Mouse (Mus musculus): ENCODE data around the gene Rab13.
"Not testable (repeated sequence)": the region's sequence is repeated elsewhere in the genome, so short reads cannot be mapped to it uniquely, and the experiment has no call there.

Gene Rab13

DNA sequence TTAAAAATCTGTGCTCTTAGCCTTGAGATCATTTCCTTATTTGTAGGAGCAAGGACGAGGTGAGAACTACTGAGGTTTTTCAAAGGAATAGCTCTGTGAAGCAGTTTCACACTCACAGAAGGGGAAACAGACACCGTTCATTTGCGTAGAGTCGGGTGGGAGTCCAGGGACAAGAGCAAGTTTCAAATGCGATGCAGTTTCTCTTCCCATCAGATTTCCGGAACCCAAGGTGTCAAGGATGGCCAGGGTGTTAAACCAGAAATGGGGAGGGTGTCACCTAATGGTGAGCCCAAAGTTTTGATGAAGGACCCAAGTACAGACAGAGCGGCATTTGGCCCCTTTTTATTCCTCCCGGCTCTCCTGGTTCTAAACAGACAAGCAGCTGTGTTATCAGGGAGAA lies 17.6 kb downstream of the Rab13 start:
- DNase-seq (ENCODE audit: low read depth), result no peak

DNA sequence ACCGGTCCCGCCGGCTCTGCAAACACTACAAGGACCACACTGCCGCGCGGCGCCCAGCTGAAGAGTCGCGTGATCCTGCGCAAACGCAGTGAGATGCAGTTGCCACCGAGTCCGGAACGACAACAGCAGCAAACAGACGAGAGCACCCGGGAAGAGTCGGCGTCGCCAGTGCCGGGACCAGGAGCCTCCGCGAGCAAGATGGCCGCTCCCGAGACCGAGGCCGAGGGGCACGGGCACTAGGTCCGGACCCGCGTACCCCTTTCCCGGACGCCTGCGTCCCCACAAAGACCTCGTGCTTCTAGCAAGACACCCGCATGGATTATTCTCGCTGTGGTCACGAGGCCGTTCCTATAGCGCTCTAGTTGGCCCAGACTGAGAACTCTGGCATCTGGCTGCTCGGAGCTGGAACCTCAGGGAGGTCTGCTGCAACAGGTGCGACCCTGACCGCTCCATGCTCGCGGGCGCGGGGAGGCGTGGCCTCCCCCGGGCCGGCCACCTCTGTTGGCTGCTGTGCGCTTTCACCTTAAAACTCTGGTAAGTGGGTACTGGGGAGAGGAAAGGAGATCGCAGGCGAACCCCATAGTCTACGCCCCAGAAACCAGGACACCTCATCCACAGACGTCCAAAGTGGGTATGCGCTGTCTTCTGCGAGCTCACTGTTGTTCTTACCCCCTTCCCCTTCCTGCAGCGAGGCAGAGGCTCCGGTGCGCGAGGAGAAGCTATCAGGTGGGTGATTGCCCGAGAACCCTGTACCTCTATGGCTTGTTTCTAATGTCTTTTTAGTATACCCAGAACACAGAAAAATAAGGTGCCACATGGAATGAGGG lies 18.2 kb downstream of the Rab13 start, which contains the start of gene Jtb:
Jtb (plus strand) TSS at position 91 of the 827 bp plus-strand sequence.
- DNase-seq (ENCODE audit: low read depth), result peak; percentile 87

DNA sequence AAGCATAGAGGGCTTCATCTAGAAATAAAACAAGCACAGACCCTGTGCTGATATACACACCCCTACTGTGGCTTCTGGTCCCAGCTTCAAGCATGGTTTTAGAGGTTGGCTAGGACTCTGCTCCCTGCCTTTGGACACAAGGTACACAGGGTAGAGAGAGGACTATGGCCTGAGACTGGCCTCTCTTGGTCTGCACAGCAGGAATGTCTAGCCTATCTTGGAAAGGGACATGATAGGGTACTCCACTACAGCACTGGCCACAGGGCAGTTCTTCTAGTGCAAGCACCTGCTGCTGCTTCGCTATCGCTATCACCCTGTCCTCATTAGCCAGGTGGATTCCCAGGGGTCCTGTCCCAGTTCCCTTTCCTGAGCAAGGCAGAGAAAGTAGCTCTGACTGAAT lies 27.8 kb downstream of the Rab13 start:
- no peak for DNase-seq (ENCODE audit: low read depth)

DNA sequence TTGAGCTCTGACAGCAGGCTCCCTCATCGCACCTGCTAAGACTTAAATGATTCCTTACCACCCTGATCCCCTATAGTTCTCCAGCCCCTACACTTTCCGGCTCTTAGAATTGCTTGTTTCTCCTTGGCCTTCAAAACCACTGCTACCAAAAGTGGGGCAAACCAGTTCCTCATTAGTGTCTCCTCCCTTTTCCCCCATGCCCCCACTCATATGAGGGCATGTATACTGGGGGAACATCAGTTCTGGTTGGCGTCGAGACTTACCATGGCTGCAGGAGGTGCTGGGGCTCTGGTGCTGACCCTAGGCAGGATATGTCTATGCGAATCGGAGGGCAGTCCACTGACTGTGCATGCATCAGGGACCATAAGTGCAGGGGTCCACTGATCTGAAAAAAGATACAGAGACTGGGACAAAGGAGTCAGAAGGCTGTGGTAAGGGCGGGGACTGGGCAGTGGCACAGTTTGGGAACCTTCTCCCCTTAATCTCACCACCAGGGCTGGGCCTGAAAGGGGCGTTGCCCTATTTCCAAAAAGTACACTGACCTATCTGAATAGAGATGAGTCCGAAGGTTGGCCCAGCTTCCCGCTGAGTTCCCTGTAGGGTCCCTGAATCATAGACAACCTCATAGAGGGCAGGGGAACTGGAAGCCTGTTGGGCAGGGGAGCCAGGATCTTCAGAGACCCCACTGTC lies 28.3 kb downstream of the Rab13 start:
- no peak for DNase-seq (ENCODE audit: low read depth)

DNA sequence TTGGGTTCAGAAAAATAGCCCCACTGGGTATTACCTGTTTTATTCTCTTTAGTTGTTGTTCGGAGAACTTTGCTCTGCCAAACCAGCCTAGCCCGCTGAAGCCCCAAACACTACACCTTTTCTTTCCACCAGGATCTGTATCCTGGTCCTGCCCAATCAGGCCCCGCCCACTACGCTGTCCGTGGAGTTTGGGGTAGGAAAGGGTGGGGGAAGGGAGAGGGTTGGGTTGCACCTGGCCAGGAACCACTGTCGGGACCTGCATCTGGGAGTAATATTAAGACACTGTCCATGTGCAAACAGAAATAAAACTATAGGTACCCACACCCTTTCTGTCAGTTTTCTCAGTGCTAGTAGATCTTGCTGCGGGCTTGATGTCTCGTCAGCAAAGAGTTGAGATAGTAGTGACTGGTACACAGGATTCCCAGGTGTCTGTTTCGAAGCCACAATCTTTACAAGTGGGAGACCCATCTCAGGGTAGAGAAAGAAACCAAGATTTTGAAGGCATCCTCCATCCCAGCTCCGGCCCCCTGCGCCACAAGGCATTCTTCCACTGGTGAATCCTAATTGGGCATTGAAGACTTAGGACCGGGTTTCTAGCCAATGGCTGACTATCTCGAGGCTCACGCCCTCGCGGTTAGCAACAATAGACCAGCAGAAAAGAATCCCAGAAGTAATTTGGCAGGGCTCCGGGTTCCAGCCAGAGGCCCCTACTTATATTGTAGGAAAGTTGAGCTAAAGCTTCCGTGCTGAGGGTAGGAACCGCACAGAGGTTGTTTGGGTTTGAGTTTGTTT lies 29.7 kb downstream of the Rab13 start, which contains the start of gene Creb3l4:
Creb3l4 (minus strand) TSS at position 529 of the 792 bp plus-strand sequence.
- no peak for DNase-seq (ENCODE audit: low read depth)

DNA sequence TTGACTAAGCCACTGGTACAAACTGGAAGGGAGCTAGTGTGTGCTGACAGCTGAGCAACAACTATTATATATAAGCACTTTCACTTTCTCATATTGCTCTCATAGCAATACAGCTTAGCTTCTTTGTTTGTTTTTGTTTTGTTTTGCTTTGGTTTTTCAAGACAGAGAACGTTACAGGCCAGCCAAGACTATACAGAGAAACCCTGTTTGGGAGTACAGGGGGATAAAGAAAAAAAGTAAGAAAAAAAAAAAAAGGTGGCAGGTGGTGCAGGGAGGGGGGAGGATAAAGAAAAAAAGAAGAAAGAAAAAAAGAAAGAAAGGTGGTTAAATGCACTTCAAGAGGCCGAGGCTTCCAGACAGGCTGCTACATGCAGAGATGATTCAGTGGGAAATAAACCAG lies 31.9 kb downstream of the Rab13 start:
- DNase-seq (ENCODE audit: low read depth), result no peak

DNA sequence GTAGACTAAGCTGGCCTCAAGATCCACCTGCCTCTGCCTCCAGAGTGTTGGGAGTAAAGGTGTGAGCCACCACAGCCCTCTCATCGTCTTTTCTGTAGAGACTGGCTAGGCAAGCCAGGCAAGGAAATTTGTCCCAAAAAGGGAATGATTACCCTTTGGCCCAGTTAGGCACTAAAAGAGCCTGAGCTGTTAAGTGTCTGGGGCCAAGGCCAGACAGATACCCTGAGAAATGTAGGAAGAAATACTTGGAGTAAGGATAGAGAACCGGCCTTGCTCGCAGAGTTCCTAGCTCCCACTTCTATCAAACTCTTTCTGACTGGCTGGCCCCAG lies 34.1 kb downstream of the Rab13 start:
- DNase-seq (ENCODE audit: low read depth), result no peak

DNA sequence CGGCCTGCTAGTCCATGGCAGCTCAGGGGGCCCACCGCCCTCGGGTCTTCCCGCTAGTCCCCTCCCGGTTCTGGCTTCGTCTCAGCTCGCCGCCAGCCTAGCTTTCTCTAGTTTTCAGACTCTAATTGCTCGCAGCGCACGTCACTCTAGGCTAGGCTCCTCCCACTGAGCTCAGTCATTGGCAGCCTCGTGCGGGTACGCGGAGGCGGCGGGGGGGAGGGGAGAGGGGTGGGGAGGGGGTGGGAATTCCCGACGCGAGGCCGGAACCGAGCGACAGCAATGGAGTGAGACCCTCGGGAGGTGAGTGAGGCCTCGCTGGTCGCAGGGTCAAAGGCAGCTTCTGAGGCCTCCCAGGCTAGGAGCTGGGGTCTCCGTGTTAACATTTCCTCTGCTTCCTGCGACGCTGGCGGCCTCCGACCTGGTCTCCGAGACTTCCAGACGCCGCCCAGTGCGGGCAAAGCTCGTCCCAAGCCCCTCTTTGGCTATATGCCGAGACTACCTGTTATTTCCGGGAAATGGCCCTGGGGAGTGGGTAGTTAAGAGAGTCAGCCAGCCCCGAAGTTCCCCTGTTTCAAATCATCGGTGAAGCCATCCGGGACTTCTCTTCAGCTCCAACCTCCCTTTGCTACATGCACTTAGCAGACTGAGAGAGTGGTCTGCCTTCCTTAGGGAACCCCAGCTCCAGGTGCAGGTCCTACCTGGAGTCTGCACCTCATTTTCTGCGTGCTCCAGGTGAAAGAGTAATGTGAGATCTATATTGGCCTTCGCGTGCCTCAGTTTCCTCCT lies 34.7 kb downstream of the Rab13 start, which contains the start of gene Slc39a1:
Slc39a1 (plus strand) TSS at position 213 of the 786 bp plus-strand sequence.
- DNase-seq (ENCODE audit: low read depth), result peak; percentile 90

DNA sequence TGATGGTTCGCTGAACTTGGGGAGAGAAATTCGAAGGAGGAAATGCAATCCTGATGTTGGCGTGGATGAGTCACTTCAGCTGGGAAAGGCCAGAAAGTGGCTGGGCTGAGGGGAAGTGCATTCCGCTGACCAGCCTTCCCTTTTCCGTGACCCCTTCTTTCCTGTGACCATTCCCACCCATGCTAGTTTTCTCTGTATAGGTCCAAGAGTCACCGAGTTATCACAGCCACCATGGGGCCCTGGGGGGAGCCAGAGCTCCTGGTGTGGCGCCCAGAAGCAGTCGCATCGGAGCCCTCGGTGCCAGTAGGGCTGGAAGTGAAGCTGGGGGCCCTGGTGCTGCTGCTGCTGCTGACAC lies 35.2 kb downstream of the Rab13 start:
- DNase-seq (ENCODE audit: low read depth), result peak; percentile 51

DNA sequence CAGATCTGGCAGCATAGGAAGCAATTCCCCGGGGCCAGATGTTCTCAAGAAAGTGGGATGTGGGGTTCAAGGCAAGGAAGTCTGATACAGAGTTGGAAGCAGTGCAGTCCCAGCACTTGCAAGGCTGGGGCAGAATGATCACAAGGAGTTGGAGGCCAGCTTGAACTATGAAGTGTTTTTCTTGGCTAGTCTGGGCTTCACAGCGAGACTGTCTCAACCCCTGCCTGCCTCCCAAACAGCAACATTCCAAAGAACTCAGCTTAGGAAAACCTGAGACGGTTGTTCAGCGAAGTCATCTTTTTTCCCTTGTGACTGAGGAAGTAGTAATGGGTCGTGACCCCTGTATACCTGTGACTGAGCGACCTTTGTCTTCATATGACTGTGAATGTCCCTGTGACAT lies 37.3 kb downstream of the Rab13 start:
- DNase-seq (ENCODE audit: low read depth), result peak; percentile 54

DNA sequence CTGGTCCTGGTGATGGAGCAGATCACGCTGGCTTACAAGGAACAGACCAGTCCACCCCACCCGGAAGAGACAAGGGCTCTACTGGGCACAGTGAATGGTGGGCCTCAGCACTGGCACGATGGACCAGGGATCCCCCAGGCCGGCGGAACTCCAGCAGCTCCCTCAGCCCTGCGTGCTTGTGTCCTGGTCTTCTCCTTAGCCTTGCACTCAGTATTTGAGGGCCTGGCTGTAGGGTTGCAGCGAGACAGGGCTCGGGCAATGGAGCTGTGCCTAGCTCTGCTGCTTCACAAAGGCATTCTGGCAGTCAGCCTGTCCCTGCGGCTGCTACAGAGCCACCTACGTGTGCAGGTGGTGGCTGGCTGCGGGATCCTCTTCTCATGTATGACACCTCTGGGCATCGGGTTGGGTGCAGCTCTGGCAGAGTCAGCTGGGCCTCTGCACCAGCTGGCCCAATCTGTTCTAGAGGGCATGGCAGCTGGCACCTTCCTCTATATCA lies 38.3 kb downstream of the Rab13 start:
- not testable (repeated sequence) for DNase-seq (ENCODE audit: low read depth)

DNA sequence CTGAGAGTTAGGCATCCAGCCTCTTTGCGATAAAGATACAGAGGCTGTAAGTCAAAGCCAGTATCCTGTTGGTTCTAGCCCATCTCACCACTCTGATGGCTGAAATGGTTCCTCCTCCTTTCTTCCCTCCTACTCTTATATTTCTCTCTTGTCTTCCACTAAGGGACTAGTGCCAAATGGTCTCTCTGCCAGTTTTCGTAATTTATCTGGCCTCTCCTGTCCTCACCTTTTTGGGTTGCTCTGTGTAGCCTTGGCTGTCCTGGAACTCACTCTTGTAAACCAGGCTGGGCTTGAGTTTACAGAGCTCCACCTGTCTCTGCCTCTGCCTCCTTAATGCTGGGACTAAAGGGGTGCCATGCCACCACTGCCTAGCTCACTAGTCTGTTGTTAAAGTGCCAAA lies 39.2 kb downstream of the Rab13 start:
- not testable (repeated sequence) for DNase-seq (ENCODE audit: low read depth)

DNA sequence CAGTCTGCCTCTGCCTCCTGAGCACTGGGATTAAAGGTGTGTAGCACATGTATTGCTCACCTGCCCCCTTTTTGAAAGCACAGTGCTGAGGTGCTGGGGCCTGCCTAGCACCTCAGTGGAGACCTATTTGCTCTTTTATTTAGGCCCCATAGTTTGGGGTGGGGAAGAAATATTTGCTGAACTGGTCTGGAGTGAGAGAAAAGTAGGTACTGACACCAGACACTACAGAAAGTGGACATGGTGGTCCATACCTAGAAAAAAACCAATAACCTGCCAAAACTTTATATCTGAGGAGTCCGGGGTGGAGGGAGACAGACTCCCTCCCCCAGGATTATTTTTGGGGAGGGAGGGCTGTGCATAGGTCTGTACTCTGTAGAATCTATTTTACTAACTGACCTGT lies 39.7 kb downstream of the Rab13 start:
- not testable (repeated sequence) for DNase-seq (ENCODE audit: low read depth)

DNA sequence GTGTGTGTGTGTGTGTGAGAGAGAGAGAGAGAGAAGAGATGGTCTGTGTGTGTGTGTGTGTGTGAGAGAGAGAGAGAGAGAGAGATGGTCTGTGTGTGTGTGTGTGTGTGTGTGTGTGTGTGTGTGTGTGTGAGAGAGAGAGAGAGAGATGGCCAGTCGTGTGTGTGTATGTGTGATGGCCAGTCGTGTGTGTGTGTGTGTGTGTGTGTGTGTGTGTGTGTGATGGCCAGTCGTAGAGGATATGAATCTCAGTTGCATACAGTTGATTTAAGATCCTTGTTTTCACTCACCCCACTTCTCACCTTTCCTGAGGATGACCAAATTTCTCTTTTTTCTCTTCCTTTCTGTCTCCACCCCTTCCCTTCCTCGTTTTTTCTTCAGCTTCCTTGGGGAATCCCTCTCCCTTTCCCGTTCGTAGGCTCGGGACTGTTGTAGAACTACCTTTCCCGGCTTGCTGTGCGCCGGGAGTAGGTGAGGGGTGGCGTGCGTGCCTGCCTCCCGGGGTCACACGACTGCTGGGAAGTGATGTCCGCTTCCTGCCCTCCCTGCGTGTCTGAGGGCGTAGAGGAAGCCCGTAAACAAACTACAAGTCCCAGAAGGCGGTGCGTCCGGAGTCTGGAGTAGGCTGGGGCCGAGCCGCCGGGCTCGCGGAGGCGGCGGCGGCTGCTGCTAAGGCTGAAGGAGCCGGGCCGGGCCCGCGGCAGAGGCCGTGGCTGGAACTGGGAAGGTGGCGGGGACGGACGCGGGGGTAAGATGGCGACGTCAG lies 40.3 kb downstream of the Rab13 start, which contains the start of gene Crtc2:
Crtc2 (plus strand) TSS at position 511 of the 766 bp plus-strand sequence.
- DNase-seq (ENCODE audit: low read depth), result peak; percentile 94

DNA sequence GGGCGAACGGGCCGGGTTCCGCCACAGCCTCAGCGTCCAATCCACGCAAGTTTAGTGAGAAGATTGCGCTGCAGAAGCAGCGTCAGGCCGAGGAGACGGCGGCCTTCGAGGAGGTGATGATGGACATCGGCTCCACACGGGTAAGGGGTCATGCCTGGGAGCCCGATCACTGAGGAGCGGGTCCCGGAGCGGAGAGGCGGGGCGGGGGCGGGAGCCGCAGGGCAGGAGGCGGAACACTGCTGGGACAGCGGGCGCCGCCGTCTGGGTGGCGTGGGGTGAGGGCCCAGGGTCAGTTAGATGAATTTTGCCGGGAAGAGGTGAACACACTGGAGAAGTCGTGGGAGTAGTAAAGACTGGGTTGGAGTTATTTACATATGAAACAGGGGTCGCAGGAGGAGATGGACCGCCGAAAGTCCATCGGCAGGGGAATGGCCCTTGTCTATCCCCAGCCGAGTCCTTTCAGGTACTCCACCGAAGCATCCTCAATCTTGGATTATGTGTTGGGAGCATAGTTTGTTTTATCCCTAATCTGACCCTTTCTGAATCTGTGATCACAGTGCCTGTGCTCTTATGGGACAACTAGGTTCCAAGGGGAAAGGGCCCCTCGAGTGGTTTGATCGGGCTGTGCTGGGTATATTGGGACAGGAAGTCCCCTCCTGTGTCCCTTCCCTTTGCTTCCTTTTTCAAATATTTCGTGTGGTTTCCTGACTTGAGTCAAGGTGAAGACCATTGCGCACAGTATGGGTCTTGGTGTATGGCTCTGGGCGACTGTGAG lies 41.1 kb downstream of the Rab13 start:
- no peak for DNase-seq (ENCODE audit: low read depth)

DNA sequence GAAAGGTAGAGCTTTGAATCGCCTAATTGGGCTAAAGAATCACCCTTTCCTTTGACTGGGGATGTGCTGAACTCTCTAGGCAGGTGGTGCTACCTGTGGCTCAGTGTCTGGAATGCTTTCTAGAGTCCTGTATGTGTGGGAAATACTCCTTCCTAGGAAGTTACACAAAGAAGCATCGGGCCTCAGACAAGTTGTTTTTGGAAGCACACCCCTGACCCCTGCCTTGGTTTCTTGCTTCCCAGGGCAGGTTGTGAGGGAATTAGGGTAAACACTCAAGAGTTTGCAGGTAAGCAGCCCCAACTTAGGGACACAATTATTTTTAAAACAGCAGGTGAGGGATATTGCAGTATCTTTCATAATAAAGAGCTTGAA lies 41.7 kb downstream of the Rab13 start:
- no peak for DNase-seq (ENCODE audit: low read depth)

DNA sequence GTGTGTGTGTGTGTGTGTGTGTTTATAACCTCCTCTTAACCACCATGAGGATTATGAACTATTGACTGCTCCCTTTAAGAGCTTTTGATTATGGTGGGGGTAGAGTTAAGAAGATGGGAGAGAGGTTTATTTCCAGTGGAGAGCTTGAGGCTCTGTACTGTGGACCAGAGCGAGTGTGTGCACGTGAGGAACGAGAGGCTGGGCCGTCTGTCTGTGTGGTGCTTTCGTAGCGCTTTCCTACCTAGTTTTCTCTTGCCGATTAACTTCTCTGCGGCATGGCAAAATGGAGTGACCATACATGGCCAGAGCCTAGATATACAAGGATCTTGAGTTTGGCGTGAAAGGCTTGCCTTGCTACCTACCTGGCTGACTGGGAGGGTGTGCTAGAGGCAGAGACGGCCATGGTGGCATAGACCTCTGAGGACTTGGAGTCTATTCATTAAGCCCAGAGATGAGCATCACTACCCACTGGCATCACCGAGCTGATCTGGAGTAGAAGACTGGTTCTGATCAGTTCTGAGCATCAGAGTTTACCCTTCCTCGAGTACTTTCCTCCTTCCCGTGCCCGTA lies 42.4 kb downstream of the Rab13 start:
- DNase-seq (ENCODE audit: low read depth), result no peak

DNA sequence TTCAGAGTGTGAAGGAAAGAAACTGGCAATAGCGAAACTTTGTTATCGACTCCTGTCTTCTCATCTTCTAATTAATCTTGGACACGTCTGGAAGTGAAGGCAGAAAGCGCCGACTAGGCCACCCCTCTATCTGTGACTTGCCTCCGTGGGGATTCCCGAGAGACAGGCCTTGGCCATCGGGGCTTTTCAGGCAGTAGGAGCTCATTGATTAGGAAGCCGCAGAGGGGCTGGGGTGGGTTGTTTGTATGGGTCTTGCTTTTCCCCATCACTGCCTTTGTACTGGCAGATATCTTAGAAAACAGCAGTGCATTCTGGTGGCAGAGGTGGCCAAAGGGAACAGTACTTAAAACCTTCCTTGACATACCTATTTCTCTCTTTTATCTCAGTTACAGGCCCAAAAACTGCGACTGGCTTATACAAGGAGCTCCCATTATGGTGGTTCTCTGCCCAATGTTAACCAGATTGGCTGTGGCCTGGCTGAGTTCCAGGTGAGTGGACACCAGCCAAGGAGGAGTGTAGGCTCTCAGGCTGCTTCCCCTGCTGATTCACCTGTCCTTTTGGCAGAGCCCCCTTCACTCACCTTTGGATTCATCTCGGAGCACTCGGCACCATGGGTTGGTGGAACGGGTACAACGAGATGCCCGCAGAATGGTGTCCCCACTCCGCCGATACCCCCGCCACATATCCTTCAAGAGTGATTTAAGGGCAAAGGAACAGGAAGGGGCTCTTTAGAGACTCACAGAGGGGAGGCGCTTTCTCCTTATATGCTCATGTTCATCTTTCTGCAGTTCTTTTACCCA lies 43.4 kb downstream of the Rab13 start:
- DNase-seq (ENCODE audit: low read depth), result no peak

DNA sequence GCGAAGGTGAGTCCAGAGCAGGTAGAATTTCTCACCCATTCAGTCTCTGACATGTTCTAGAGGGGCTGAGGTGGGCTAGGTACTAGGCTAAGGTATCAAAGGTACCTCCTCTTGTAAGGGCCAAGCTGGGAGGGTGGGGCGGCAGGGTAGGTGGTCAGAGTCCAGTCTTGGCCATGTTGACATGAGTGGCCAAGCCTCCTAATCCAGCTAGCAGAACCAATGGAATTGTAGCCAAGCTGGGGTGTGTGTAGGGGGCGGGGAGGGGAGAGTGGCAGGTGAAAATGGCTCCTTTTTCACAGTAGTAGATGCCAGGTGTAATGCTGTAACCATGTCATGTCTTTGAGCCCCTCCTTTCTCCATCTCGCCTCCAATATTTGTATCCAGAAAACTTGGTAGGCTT lies 45.0 kb downstream of the Rab13 start:
- DNase-seq (ENCODE audit: low read depth), result no peak

Data from fibroblast of lung, adult 2 months (primary cell).